Mouse (Mus musculus): ENCODE results near the gene Rom1. TPM values are rescaled to one million over a fixed set of nuclear protein-coding genes. Genes with fewer than 3 reads are reported as not detected.

Rom1 gene
- polyA plus RNA-seq, 1 experiment from 2014 or later = 4.9 TPM

GRCm38 (mm10) chr19:8962256-8962655 lies 33.1 kb upstream of the Rom1 start:
- Histone ChIP-seq H3K9me3 (replicated peaks) (no peaks in the 10 kb centered on the region), H3K27ac (no peak overlapping the region), H3K27me3 (no peaks in the 10 kb centered on the region), H3K4me2 (no peak overlapping the region), H3K4me3 (replicated peaks) (no peak overlapping the region), H3K36me3 (peaks cover 87% of the 10 kb centered on the region), H3K4me1 (peaks cover 13% of the 10 kb centered on the region), H3K9ac (no peak overlapping the region)
- no peak for ATAC-seq (replicated peaks; ENCODE audit: low FRiP score)
- 88% methylated on average over 2 of the region's 2 CpGs for WGBS

- Histone ChIP-seq H3K27ac (peak overlapping the region; percentile 83), H3K27me3 (no peaks in the 10 kb centered on the region), H3K4me3 (replicated peaks) (peak overlapping the region; percentile 80), H3K4me2 (peak overlapping the region; percentile 83), H3K9me3 (replicated peaks) (no peaks in the 10 kb centered on the region), H3K4me1 (peaks cover 21% of the 10 kb centered on the region), H3K36me3 (peaks cover 78% of the 10 kb centered on the region), H3K9ac (peak overlapping the region; percentile 77)
- no peak for ATAC-seq (replicated peaks; ENCODE audit: low FRiP score)
- WGBS = 6% methylated on average over 9 of the region's 9 CpGs
These were observed 25.0 kb upstream of the Rom1 start for GRCm38 (mm10) chr19:8954171-8954570.

GRCm38 (mm10) chr19:8953135-8954039 lies 24.2 kb upstream of the Rom1 start, which contains the start of gene Tut1:
Gene Tut1 (plus strand): TSS chr19:8953847.
- Histone ChIP-seq H3K36me3 (peaks cover 78% of the 10 kb centered on the region), H3K9ac (peak within 1 kb of the TSS; percentile 77)

GRCm38 (mm10) chr19:8952241-8952640 lies 23.1 kb upstream of the Rom1 start:
- H3K9ac ChIP-seq = no peak overlapping the region
- H3K36me3 ChIP-seq = peaks cover 79% of the 10 kb centered on the region
- peaks cover 21% of the 10 kb centered on the region for H3K4me1 ChIP-seq
- H3K4me3 ChIP-seq (replicated peaks) = no peak overlapping the region
- no peaks in the 10 kb centered on the region for H3K9me3 ChIP-seq (replicated peaks)
- WGBS = 91% methylated on average over 9 of the region's 9 CpGs
- no peaks in the 10 kb centered on the region for H3K27me3 ChIP-seq
- H3K4me2 ChIP-seq = no peak overlapping the region
- H3K27ac ChIP-seq = no peak overlapping the region
- no peak for ATAC-seq (replicated peaks; ENCODE audit: low FRiP score)

More at GRCm38 (mm10) chr19:8953135-8954039, 24.2 kb upstream of the Rom1 start, which contains the start of gene Tut1:
- H3K4me2 ChIP-seq = peak within 1 kb of the TSS; percentile 83
- 4% methylated on average over 46 of the region's 46 CpGs for WGBS
- peak within 1 kb of the TSS; percentile 83 for H3K27ac ChIP-seq
- peaks cover 21% of the 10 kb centered on the region for H3K4me1 ChIP-seq
- ATAC-seq (replicated peaks; ENCODE audit: low FRiP score) = peak; percentile 97
- H3K27me3 ChIP-seq = no peaks in the 10 kb centered on the region
- H3K4me3 ChIP-seq (replicated peaks) = peak within 1 kb of the TSS; percentile 80
- no peaks in the 10 kb centered on the region for H3K9me3 ChIP-seq (replicated peaks)

- Histone ChIP-seq H3K4me2 (no peak overlapping the region), H3K27me3 (no peaks in the 10 kb centered on the region), H3K4me3 (replicated peaks) (no peak overlapping the region), H3K36me3 (peaks cover 81% of the 10 kb centered on the region), H3K9me3 (replicated peaks) (no peaks in the 10 kb centered on the region), H3K4me1 (peaks cover 25% of the 10 kb centered on the region), H3K9ac (no peak overlapping the region), H3K27ac (no peak overlapping the region)
- 93% methylated on average over 5 of the region's 5 CpGs for WGBS
- no peak for ATAC-seq (replicated peaks; ENCODE audit: low FRiP score)
These were observed 21.0 kb upstream of the Rom1 start for GRCm38 (mm10) chr19:8950190-8950589.

GRCm38 (mm10) chr19:8946929-8947328 lies 17.8 kb upstream of the Rom1 start:
- WGBS = 93% methylated on average over 7 of the region's 7 CpGs
- H3K27ac ChIP-seq = no peak overlapping the region
- H3K4me3 ChIP-seq (replicated peaks) = no peak overlapping the region
- no peak overlapping the region for H3K9ac ChIP-seq
- H3K4me1 ChIP-seq = peaks cover 29% of the 10 kb centered on the region
- no peak overlapping the region for H3K4me2 ChIP-seq
- no peaks in the 10 kb centered on the region for H3K9me3 ChIP-seq (replicated peaks)
- peaks cover 86% of the 10 kb centered on the region for H3K36me3 ChIP-seq
- no peak for ATAC-seq (replicated peaks; ENCODE audit: low FRiP score)
- H3K27me3 ChIP-seq = no peaks in the 10 kb centered on the region

- 79% methylated on average over 6 of the region's 6 CpGs for WGBS
- H3K4me2 ChIP-seq = peak overlapping the region; percentile 72
- H3K27ac ChIP-seq = peak overlapping the region; percentile 33
- H3K4me1 ChIP-seq = peaks cover 42% of the 10 kb centered on the region
- peak overlapping the region; percentile 26; the same call in 1 of the 2 replicates for H3K9ac ChIP-seq
- no peaks in the 10 kb centered on the region for H3K27me3 ChIP-seq
- H3K36me3 ChIP-seq = peaks cover 69% of the 10 kb centered on the region
- ATAC-seq (replicated peaks; ENCODE audit: low FRiP score) = no peak
- H3K9me3 ChIP-seq (replicated peaks) = no peaks in the 10 kb centered on the region
- H3K4me3 ChIP-seq (replicated peaks) = peak overlapping the region; percentile 35
These were observed 16.1 kb upstream of the Rom1 start for GRCm38 (mm10) chr19:8945251-8945650.

GRCm38 (mm10) chr19:8944750-8945149 lies 15.6 kb upstream of the Rom1 start:
- WGBS = 20% methylated on average over 5 of the region's 5 CpGs

GRCm38 (mm10) chr19:8944062-8944461 lies 14.9 kb upstream of the Rom1 start:
- peak overlapping the region; percentile 41; the same call in 1 of the 2 replicates for H3K9ac ChIP-seq
- no peaks in the 10 kb centered on the region for H3K27me3 ChIP-seq
- H3K27ac ChIP-seq = peak overlapping the region; percentile 73
- peak overlapping the region; percentile 72 for H3K4me2 ChIP-seq
- WGBS = 52% methylated on average over 5 of the region's 5 CpGs
- peaks cover 64% of the 10 kb centered on the region for H3K36me3 ChIP-seq
- H3K4me1 ChIP-seq = peaks cover 45% of the 10 kb centered on the region
- no peak for ATAC-seq (replicated peaks; ENCODE audit: low FRiP score)
- no peaks in the 10 kb centered on the region for H3K9me3 ChIP-seq (replicated peaks)
- H3K4me3 ChIP-seq (replicated peaks) = peak overlapping the region; percentile 63

More at GRCm38 (mm10) chr19:8944750-8945149, 15.6 kb upstream of the Rom1 start:
- Histone ChIP-seq H3K9me3 (replicated peaks) (no peaks in the 10 kb centered on the region), H3K4me1 (peaks cover 45% of the 10 kb centered on the region), H3K27ac (peak overlapping the region; percentile 33), H3K36me3 (peaks cover 64% of the 10 kb centered on the region), H3K4me2 (peak overlapping the region; percentile 72), H3K27me3 (no peaks in the 10 kb centered on the region), H3K9ac (peak overlapping the region; percentile 26; the same call in 1 of the 2 replicates), H3K4me3 (replicated peaks) (peak overlapping the region; percentile 35)
- no peak for ATAC-seq (replicated peaks; ENCODE audit: low FRiP score)

- peaks cover 64% of the 10 kb centered on the region for H3K36me3 ChIP-seq
- no peaks in the 10 kb centered on the region for H3K9me3 ChIP-seq (replicated peaks)
- no peak for ATAC-seq (replicated peaks; ENCODE audit: low FRiP score)
- H3K4me2 ChIP-seq = peak overlapping the region; percentile 72
- no peaks in the 10 kb centered on the region for H3K27me3 ChIP-seq
- peak overlapping the region; percentile 63 for H3K4me3 ChIP-seq (replicated peaks)
- H3K4me1 ChIP-seq = peaks cover 45% of the 10 kb centered on the region
- peak overlapping the region; percentile 99 for H3K27ac ChIP-seq
- H3K9ac ChIP-seq = peak overlapping the region; percentile 96
- 55% methylated on average over 2 of the region's 2 CpGs for WGBS
These were observed 13.9 kb upstream of the Rom1 start for GRCm38 (mm10) chr19:8943047-8943446.

- Histone ChIP-seq H3K9me3 (replicated peaks) (no peaks in the 10 kb centered on the region), H3K4me1 (peaks cover 45% of the 10 kb centered on the region), H3K27ac (peak overlapping the region; percentile 99), H3K4me2 (peak overlapping the region; percentile 72), H3K4me3 (replicated peaks) (peak overlapping the region; percentile 63), H3K27me3 (no peaks in the 10 kb centered on the region), H3K36me3 (peaks cover 63% of the 10 kb centered on the region), H3K9ac (peak overlapping the region; percentile 96)
- peak; percentile 73 for ATAC-seq (replicated peaks; ENCODE audit: low FRiP score)
- WGBS = 0% methylated on average over 46 of the region's 46 CpGs
These were observed 13.3 kb upstream of the Rom1 start for GRCm38 (mm10) chr19:8942276-8942964.

Measured in kidney, embryonic 15.5 days (tissue).